Mouse (Mus musculus) midbrain, postnatal 0 days (tissue): Measurements from ENCODE around the gene Wwox. TPM values are rescaled to one million over a fixed set of nuclear protein-coding genes. Genes with fewer than 3 reads are reported as not detected.

Experiments used
- ATAC-seq: fragments of 200-750 bp; cut with Nextera tagmentation; 2 replicates; pipeline ENCODE4 v1.8.0; 2017; ENCODE audit warnings: moderate number of reproducible peaks, mild to moderate bottlenecking, moderate TSS enrichment, moderate library complexity; ENCODE audit not compliant: low FRiP score
- DNase-seq: peaks from one replicate; pipeline ENCODE4 v3.0.0-alpha.2; 2015; ENCODE audit warnings: low spot score
- H3K27ac ChIP-seq: fragments of 300-500 bp; sonication (generic); 2 replicates; pipeline ENCODE4 v1.5.1; 2014; ENCODE audit warnings: low read depth, mild to moderate bottlenecking, low read length, mixed read lengths
- H3K27me3 ChIP-seq: fragments of 300-500 bp; sonication (generic); 2 replicates; pipeline ENCODE4 v1.6.1; 2014; ENCODE audit warnings: low read length, control low read depth, mixed read lengths; ENCODE audit not compliant: insufficient read depth
- H3K36me3 ChIP-seq: fragments of 300-500 bp; sonication (generic); 2 replicates; pipeline ENCODE4 v1.6.1; 2014; ENCODE audit warnings: low read length, control low read depth, mixed read lengths; ENCODE audit not compliant: insufficient read depth
- H3K4me1 ChIP-seq: fragments of 300-500 bp; sonication (generic); 2 replicates; pipeline ENCODE4 v1.6.1; 2014; ENCODE audit warnings: mild to moderate bottlenecking, control low read depth, antibody characterized with exemption, low read length, mixed read lengths; ENCODE audit not compliant: insufficient read depth
- H3K4me2 ChIP-seq: fragments of 300-500 bp; sonication (generic); 2 replicates; pipeline ENCODE4 v1.6.1; 2014; ENCODE audit warnings: low read depth, mild to moderate bottlenecking, low read length, mixed read lengths; ENCODE audit not compliant: poor library complexity, severe bottlenecking
- H3K4me3 ChIP-seq: fragments of 300-500 bp; sonication (generic); 2 replicates; pipeline ENCODE4 v1.5.1; 2014; ENCODE audit warnings: low read depth, mild to moderate bottlenecking, low read length, moderate library complexity
- H3K9ac ChIP-seq: fragments of 300-500 bp; sonication (generic); replicated peaks from 2 replicates; pipeline ENCODE4 v1.6.1; 2014; ENCODE audit warnings: mild to moderate bottlenecking, low read length, moderate library complexity, mixed read lengths; ENCODE audit not compliant: poor library complexity, severe bottlenecking
- H3K9me3 ChIP-seq: fragments of 300-500 bp; sonication (generic); 2 replicates; pipeline ENCODE4 v1.6.1; 2016; ENCODE audit warnings: low read length, control low read depth
- CTCF ChIP-seq: IDR thresholded peaks from 2 replicates; pipeline ENCODE4 v1.5.1; 2016; ENCODE audit warnings: antibody characterized with exemption, mild to moderate bottlenecking
- WGBS: fragments of 180-500 bp; shearing (Covaris S2); extraction: QIAGEN DNeasy Blood & Tissue Kit; methylation state at CpG from one replicate; pipeline ENCODE4 v1.1.7; 2014; 5-methylcytosine and 5-hydroxymethylcytosine counted together
- polyA plus RNA-seq: library from polyadenylated mRNA; unstranded; fragments of >200 nt; fragmentation: Nextera tagmentation; extraction: Ambion mirVana; gene quantifications from 2 replicates; pipeline ENCODE4 v1.2.1, GENCODE M21; 2015
- total RNA-seq: library from RNA; depleted of rRNA; stranded (reverse); fragments of >200 nt; gene quantifications from 2 replicates; pipeline ENCODE4 v1.2.3, GENCODE M21; 2014

Wwox gene
- total and polyA plus RNA-seq, 2 experiments from 2014 or later, result 15.4 to 17.2 TPM

- Histone ChIP-seq H3K4me1 (no peaks in the 10 kb centered on the region), H3K9me3 (no peaks in the 10 kb centered on the region), H3K4me3 (no peak overlapping the region), H3K4me2 (no peak overlapping the region), H3K9ac (no peak overlapping the region), H3K27ac (no peak overlapping the region), H3K27me3 (no peaks in the 10 kb centered on the region), H3K36me3 (no peaks in the 10 kb centered on the region)
- ATAC-seq (no peak), DNase-seq (peak; percentile 46)
- WGBS, result 61% methylated on average over 7 of the region's 7 CpGs
- no peak for TF ChIP-seq CTCF
Observed at GRCm38 (mm10) chr8:114507404-114507803, 67.9 kb downstream of the Wwox start.

- WGBS, result 50% methylated on average over 1 of the region's 1 CpGs
- DNase-seq (no peak), ATAC-seq (no peak)
- Histone ChIP-seq H3K27me3 (no peaks in the 10 kb centered on the region), H3K9ac (no peak overlapping the region), H3K4me1 (no peaks in the 10 kb centered on the region), H3K27ac (no peak overlapping the region), H3K36me3 (no peaks in the 10 kb centered on the region), H3K4me3 (no peak overlapping the region), H3K4me2 (no peak overlapping the region), H3K9me3 (no peaks in the 10 kb centered on the region)
- no peak for TF ChIP-seq CTCF
Observed at GRCm38 (mm10) chr8:114510226-114510625, 70.8 kb downstream of the Wwox start.

GRCm38 (mm10) chr8:114512075-114512935, 72.8 kb downstream of the Wwox start:
- H3K9me3 ChIP-seq, result no peaks in the 10 kb centered on the region
- H3K4me1 ChIP-seq, result no peaks in the 10 kb centered on the region
- no peaks in the 10 kb centered on the region for H3K27me3 ChIP-seq
- H3K36me3 ChIP-seq, result no peaks in the 10 kb centered on the region
- H3K4me2 ChIP-seq, result no peak overlapping the region
- H3K4me3 ChIP-seq, result no peak overlapping the region
- no peak for DNase-seq
- no peak overlapping the region for H3K9ac ChIP-seq
- no peak for ATAC-seq
- no peak for TF ChIP-seq CTCF
- WGBS, result 74% methylated on average over 26 of the region's 26 CpGs
- no peak overlapping the region for H3K27ac ChIP-seq

GRCm38 (mm10) chr8:114514692-114515091, 75.2 kb downstream of the Wwox start:
- Histone ChIP-seq H3K9me3 (no peaks in the 10 kb centered on the region), H3K9ac (no peak overlapping the region), H3K4me1 (no peaks in the 10 kb centered on the region), H3K4me3 (no peak overlapping the region), H3K27me3 (no peaks in the 10 kb centered on the region), H3K27ac (no peak overlapping the region), H3K36me3 (no peaks in the 10 kb centered on the region), H3K4me2 (no peak overlapping the region)
- ATAC-seq (no peak), DNase-seq (no peak)
- no peak for TF ChIP-seq CTCF
- WGBS, result 35% methylated on average over 11 of the region's 11 CpGs

GRCm38 (mm10) chr8:114523061-114523460, 83.6 kb downstream of the Wwox start:
- H3K27ac ChIP-seq, result no peak overlapping the region
- H3K4me2 ChIP-seq, result no peak overlapping the region
- H3K4me1 ChIP-seq, result no peaks in the 10 kb centered on the region; the same call in 1 of the 2 replicates
- no peaks in the 10 kb centered on the region for H3K36me3 ChIP-seq
- WGBS, result 80% methylated on average over 2 of the region's 2 CpGs
- ATAC-seq, result no peak
- no peak overlapping the region for H3K4me3 ChIP-seq
- H3K9ac ChIP-seq, result no peak overlapping the region
- TF ChIP-seq CTCF, result no peak
- DNase-seq, result no peak
- no peaks in the 10 kb centered on the region for H3K27me3 ChIP-seq
- no peaks in the 10 kb centered on the region for H3K9me3 ChIP-seq

- DNase-seq (no peak), ATAC-seq (no peak)
- Histone ChIP-seq H3K4me2 (no peak overlapping the region), H3K27me3 (peaks cover 7% of the 10 kb centered on the region), H3K36me3 (no peaks in the 10 kb centered on the region), H3K9ac (no peak overlapping the region), H3K27ac (no peak overlapping the region), H3K4me3 (no peak overlapping the region), H3K4me1 (peaks cover 3% of the 10 kb centered on the region; the same call in 1 of the 2 replicates), H3K9me3 (no peaks in the 10 kb centered on the region)
- WGBS, result 76% methylated on average over 15 of the region's 15 CpGs
- TF ChIP-seq CTCF, result no peak
Observed at GRCm38 (mm10) chr8:114526626-114527267, 87.3 kb downstream of the Wwox start.
